Mouse (Mus musculus) layer of hippocampus, adult 6 months (tissue): ENCODE data around the gene Krtap13-1. TPM values are rescaled to one million over a fixed set of nuclear protein-coding genes. Genes with fewer than 3 reads are reported as not detected.

Source experiments
- long read RNA-seq, 2 experiments: library from polyadenylated mRNA; unstranded; transcript quantifications; one replicate each; pipeline ENCODE4 v2.0.0; 2019 to 2020
- polyA plus RNA-seq: library from polyadenylated mRNA; unstranded; fragments of <200 nt; fragmentation: Nextera tagmentation; gene quantifications from 2 replicates; pipeline ENCODE4 v1.2.3, GENCODE M21; 2021

Gene Krtap13-1
- polyA plus RNA-seq: not detected in 2 replicates
- long read RNA-seq, experiment 1: 0 reads
- long read RNA-seq, experiment 2: 0 reads

GRCm38 (mm10) chr16:88728812-88729275 is at the start of gene Krtap13-1:
Gene Krtap13-1 (plus strand): TSS chr16:88728862.

GRCm38 (mm10) chr16:88707496-88708012 is 21.1 kb upstream of the Krtap13-1 start, which contains the start of gene 2310061N02Rik:
Gene 2310061N02Rik (minus strand): TSS chr16:88707962.

GRCm38 (mm10) chr16:88751535-88751934 is 22.9 kb downstream of the Krtap13-1 start, which contains the start of gene Krtap13:
Gene Krtap13 (minus strand): TSS chr16:88751635.

GRCm38 (mm10) chr16:88758547-88758946 is 29.9 kb downstream of the Krtap13-1 start, which contains the start of gene 2310034C09Rik:
Gene 2310034C09Rik (plus strand): TSS chr16:88758847.

GRCm38 (mm10) chr16:88774106-88774505 is 45.4 kb downstream of the Krtap13-1 start, which contains the start of gene 2310057N15Rik:
Gene 2310057N15Rik (minus strand): TSS chr16:88774206.

GRCm38 (mm10) chr16:88777596-88777995 is 48.9 kb downstream of the Krtap13-1 start, which contains the start of gene Gm5965:
Gene Gm5965 (plus strand): TSS chr16:88777896.

Other genes starting within 250 kb of the Krtap13-1 start
- not detected in 2 replicates for gene Cldn17, start 221.9 kb upstream of the Krtap13-1 start, polyA plus RNA-seq
- not detected in 2 replicates for gene Cldn8, start 165.7 kb upstream of the Krtap13-1 start, polyA plus RNA-seq
- gene Krtap24-1, start 116.6 kb upstream of the Krtap13-1 start, polyA plus RNA-seq: not detected in 2 replicates
- gene 2310079G19Rik, start 101.2 kb upstream of the Krtap13-1 start, polyA plus RNA-seq: not detected in 2 replicates
- gene Krtap26-1, start 81.1 kb upstream of the Krtap13-1 start, polyA plus RNA-seq: not detected in 2 replicates
- gene Krtap27-1, start 57.2 kb upstream of the Krtap13-1 start, polyA plus RNA-seq: not detected in 2 replicates
- gene 2310061N02Rik, start 20.9 kb upstream of the Krtap13-1 start, polyA plus RNA-seq: not detected in 2 replicates
- gene Krtap13, start 22.8 kb downstream of the Krtap13-1 start, polyA plus RNA-seq: not detected in 2 replicates
- gene 2310034C09Rik, start 30.0 kb downstream of the Krtap13-1 start, polyA plus RNA-seq: not detected in 2 replicates
- not detected in 2 replicates for gene 2310057N15Rik, start 45.3 kb downstream of the Krtap13-1 start, polyA plus RNA-seq
- not detected in 2 replicates for gene Gm5965, start 49.0 kb downstream of the Krtap13-1 start, polyA plus RNA-seq
- not detected in 2 replicates for gene Gm20741, start 83.4 kb downstream of the Krtap13-1 start, polyA plus RNA-seq
- gene Krtap15, start 91.4 kb downstream of the Krtap13-1 start, polyA plus RNA-seq: not detected in 2 replicates
- gene Krtap14, start 97.3 kb downstream of the Krtap13-1 start, polyA plus RNA-seq: not detected in 2 replicates
- gene Krtap19-1, start 140.5 kb downstream of the Krtap13-1 start, polyA plus RNA-seq: not detected in 2 replicates
- not detected in 2 replicates for gene Krtap19-2, start 145.4 kb downstream of the Krtap13-1 start, polyA plus RNA-seq
- not detected in 2 replicates for gene Krtap19-3, start 149.2 kb downstream of the Krtap13-1 start, polyA plus RNA-seq
- not detected in 2 replicates for gene Krtap19-4, start 156.2 kb downstream of the Krtap13-1 start, polyA plus RNA-seq
- gene Krtap19-5, start 167.6 kb downstream of the Krtap13-1 start, polyA plus RNA-seq: not detected in 2 replicates
- not detected in 2 replicates for gene Krtap19-9b, start 203.4 kb downstream of the Krtap13-1 start, polyA plus RNA-seq
- not detected in 2 replicates for gene Krtap16-3, start 234.0 kb downstream of the Krtap13-1 start, polyA plus RNA-seq